Mouse (Mus musculus): ENCODE data around the gene Ccdc169.

DNA sequence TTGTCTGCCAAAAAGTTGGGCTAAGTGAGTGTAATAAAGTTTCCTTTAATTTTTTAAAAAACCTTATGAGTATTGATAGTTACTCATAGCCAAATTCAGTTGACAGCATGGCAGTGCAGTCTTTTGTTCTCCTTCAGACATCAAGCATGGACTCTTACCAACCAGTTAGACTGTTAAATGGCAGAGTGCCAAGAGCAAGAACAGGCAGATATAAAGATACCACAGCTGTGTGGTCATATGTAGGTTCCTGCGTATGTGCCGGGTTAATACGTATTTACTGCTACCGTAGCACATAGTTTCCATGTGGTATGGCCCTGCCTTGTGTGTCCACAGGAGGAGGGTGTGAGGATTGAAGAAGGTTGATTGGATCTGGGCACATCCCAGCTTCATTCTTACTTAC lies 14.1 kb upstream of the Ccdc169 start:
- no peak for TF ChIP-seq FLI1 (IDR thresholded peaks at IDR 0.05; ENCODE audit: low read length)
- TF ChIP-seq GATA1 (IDR thresholded peaks at IDR 0.05; ENCODE audit: borderline replicate concordance, low read length) = no peak

Data from megakaryocyte, embryonic 14.5 days (primary cell).